Mouse (Mus musculus) thymus, adult 2 months (tissue): ENCODE measurements at regions not wholly inside any gene's neighbourhood (a gene's known extent, or its start where the extent isn't known, plus 50 kb on each side); places are given as distances from the start of the nearest gene placed in this dataset.

Experiments
- CTCF ChIP-seq: fragments of 200-500 bp; IDR thresholded peaks from 2 replicates; pipeline ENCODE4 v1.5.1; 2012; ENCODE audit warnings: mild to moderate bottlenecking, control low read depth, low read length, moderate library complexity, borderline replicate concordance; ENCODE audit not compliant: control insufficient read depth, poor library complexity, insufficient read depth; ENCODE audit errors: extremely low read depth
- POLR2A ChIP-seq: fragments of 200-500 bp; IDR thresholded peaks from 2 replicates; pipeline ENCODE4 v1.6.1; 2012; ENCODE audit warnings: mild to moderate bottlenecking, low read length, control low read depth, moderate library complexity; ENCODE audit not compliant: control insufficient read depth, poor library complexity, insufficient read depth; ENCODE audit errors: extremely low read depth

- no peak for TF ChIP-seq CTCF
- no peak for TF ChIP-seq POLR2A
These were observed 108.0 kb upstream of the Sdk2 start for GRCm38 (mm10) chr11:114174871-114175270.
